Mouse (Mus musculus): Measurements from ENCODE around the gene Tdrd3. TPM values are rescaled to one million over a fixed set of nuclear protein-coding genes. Genes with fewer than 3 reads are reported as not detected.
A peak's percentile ranks its signal among the peaks of the same experiment; 100 is the strongest.

Gene Tdrd3
- polyA plus RNA-seq, 1 experiment = 1.9 TPM

DNA sequence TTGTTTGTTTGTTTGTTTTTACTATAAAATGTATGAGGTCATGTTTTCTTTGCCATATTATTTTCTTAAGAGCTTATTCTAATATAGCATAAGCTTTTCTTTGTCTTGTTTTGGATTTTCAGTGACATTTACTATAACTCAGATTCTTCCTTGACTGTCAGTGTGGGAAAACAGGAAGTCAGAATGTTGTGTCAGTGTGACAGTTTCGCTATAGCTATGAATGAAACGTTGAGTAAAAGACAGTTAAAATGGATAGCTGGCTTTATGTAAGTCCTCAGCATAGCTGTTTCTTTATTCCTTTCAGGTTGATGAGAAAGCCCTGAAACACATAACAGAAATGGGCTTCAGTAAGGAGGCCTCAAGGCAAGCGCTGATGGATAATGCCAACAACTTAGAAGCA, 69.4 kb downstream of the Tdrd3 start:
- H3K36me3 ChIP-seq (ENCODE audit: control insufficient read depth, insufficient read depth, low read length) = peaks cover 4% of the 10 kb centered on the region
- H3K27me3 ChIP-seq (ENCODE audit: control insufficient read depth, insufficient read depth, low read length) = no peaks in the 10 kb centered on the region
- no peak overlapping the region for H3K4me3 ChIP-seq (ENCODE audit: control insufficient read depth, insufficient read depth, low read length)
- H3K4me1 ChIP-seq (replicated peaks; ENCODE audit: control insufficient read depth, insufficient read depth, low read length) = no peaks in the 10 kb centered on the region
- no peak for DNase-seq
- WGBS = 75% methylated on average over 3 of the region's 3 CpGs
- TF ChIP-seq CTCF (IDR thresholded peaks at IDR 0.05; ENCODE audit: borderline replicate concordance, control insufficient read depth, extremely low read depth, insufficient read depth, low read length, poor library complexity) (no peak), POLR2A (IDR thresholded peaks at IDR 0.05; ENCODE audit: control insufficient read depth, extremely low read depth, insufficient read depth, low read length, poor library complexity) (no peak)
- no peak overlapping the region for H3K27ac ChIP-seq (ENCODE audit: control insufficient read depth, insufficient read depth, low read length)

GRCm38 (mm10) chr14:87497955-87498594, 81.6 kb downstream of the Tdrd3 start:
- H3K36me3 ChIP-seq (ENCODE audit: control insufficient read depth, insufficient read depth, low read length) = no peaks in the 10 kb centered on the region
- 84% methylated on average over 11 of the region's 11 CpGs for WGBS
- no peak for TF ChIP-seq CTCF (IDR thresholded peaks at IDR 0.05; ENCODE audit: borderline replicate concordance, control insufficient read depth, extremely low read depth, insufficient read depth, low read length, poor library complexity)
- H3K4me1 ChIP-seq (replicated peaks; ENCODE audit: control insufficient read depth, insufficient read depth, low read length) = peaks cover 3% of the 10 kb centered on the region
- DNase-seq = no peak
- H3K27ac ChIP-seq (ENCODE audit: control insufficient read depth, insufficient read depth, low read length) = peak overlapping the region; percentile 74
- no peak overlapping the region for H3K4me3 ChIP-seq (ENCODE audit: control insufficient read depth, insufficient read depth, low read length)
- H3K27me3 ChIP-seq (ENCODE audit: control insufficient read depth, insufficient read depth, low read length) = no peaks in the 10 kb centered on the region

- Histone ChIP-seq H3K4me1 (replicated peaks; ENCODE audit: control insufficient read depth, insufficient read depth, low read length) (no peaks in the 10 kb centered on the region), H3K36me3 (ENCODE audit: control insufficient read depth, insufficient read depth, low read length) (peaks cover 4% of the 10 kb centered on the region; the same call in 1 of the 2 replicates), H3K27ac (ENCODE audit: control insufficient read depth, insufficient read depth, low read length) (no peak overlapping the region), H3K4me3 (ENCODE audit: control insufficient read depth, insufficient read depth, low read length) (no peak overlapping the region), H3K27me3 (ENCODE audit: control insufficient read depth, insufficient read depth, low read length) (no peaks in the 10 kb centered on the region)
- WGBS = 56% methylated on average over 8 of the region's 8 CpGs
- no peak for DNase-seq
- TF ChIP-seq POLR2A (IDR thresholded peaks at IDR 0.05; ENCODE audit: control insufficient read depth, extremely low read depth, insufficient read depth, low read length, poor library complexity) = no peak
- no peak for TF ChIP-seq CTCF (IDR thresholded peaks at IDR 0.05; ENCODE audit: borderline replicate concordance, control insufficient read depth, extremely low read depth, insufficient read depth, low read length, poor library complexity)
These were observed 89.5 kb downstream of the Tdrd3 start for GRCm38 (mm10) chr14:87505924-87506323.

GRCm38 (mm10) chr14:87515281-87515680, 98.8 kb downstream of the Tdrd3 start:
- no peak for DNase-seq
- no peak overlapping the region for H3K27ac ChIP-seq (ENCODE audit: control insufficient read depth, insufficient read depth, low read length)
- no peak overlapping the region for H3K4me3 ChIP-seq (ENCODE audit: control insufficient read depth, insufficient read depth, low read length)
- no peaks in the 10 kb centered on the region for H3K36me3 ChIP-seq (ENCODE audit: control insufficient read depth, insufficient read depth, low read length)
- no peaks in the 10 kb centered on the region for H3K27me3 ChIP-seq (ENCODE audit: control insufficient read depth, insufficient read depth, low read length)
- TF ChIP-seq CTCF (IDR thresholded peaks at IDR 0.05; ENCODE audit: borderline replicate concordance, control insufficient read depth, extremely low read depth, insufficient read depth, low read length, poor library complexity) = no peak
- TF ChIP-seq POLR2A (IDR thresholded peaks at IDR 0.05; ENCODE audit: control insufficient read depth, extremely low read depth, insufficient read depth, low read length, poor library complexity) = no peak
- 95% methylated on average over 3 of the region's 3 CpGs for WGBS
- no peaks in the 10 kb centered on the region for H3K4me1 ChIP-seq (replicated peaks; ENCODE audit: control insufficient read depth, insufficient read depth, low read length)

DNA sequence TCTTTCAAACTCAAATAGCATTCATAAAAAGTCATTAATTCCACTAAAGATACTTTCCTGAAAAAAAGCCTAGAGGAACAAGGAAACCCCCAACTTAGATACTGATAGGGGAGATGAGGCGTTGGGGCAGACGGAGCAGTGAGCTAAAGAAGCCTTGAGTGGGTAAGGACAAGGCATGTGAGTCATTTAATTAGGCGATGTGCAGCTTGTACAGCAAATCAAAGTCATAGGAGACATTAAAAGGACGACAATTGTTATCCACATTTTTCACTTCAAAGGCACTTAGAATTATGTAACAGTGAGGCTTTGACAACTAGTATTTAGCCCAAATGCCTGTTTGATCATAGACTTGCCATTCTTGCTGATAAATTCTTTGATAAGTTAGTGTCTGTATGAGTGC, 100.9 kb downstream of the Tdrd3 start:
- Histone ChIP-seq H3K27ac (ENCODE audit: control insufficient read depth, insufficient read depth, low read length) (no peak overlapping the region), H3K36me3 (ENCODE audit: control insufficient read depth, insufficient read depth, low read length) (no peaks in the 10 kb centered on the region), H3K27me3 (ENCODE audit: control insufficient read depth, insufficient read depth, low read length) (no peaks in the 10 kb centered on the region), H3K4me1 (replicated peaks; ENCODE audit: control insufficient read depth, insufficient read depth, low read length) (no peaks in the 10 kb centered on the region), H3K4me3 (ENCODE audit: control insufficient read depth, insufficient read depth, low read length) (no peak overlapping the region)
- TF ChIP-seq CTCF (IDR thresholded peaks at IDR 0.05; ENCODE audit: borderline replicate concordance, control insufficient read depth, extremely low read depth, insufficient read depth, low read length, poor library complexity) (no peak), POLR2A (IDR thresholded peaks at IDR 0.05; ENCODE audit: control insufficient read depth, extremely low read depth, insufficient read depth, low read length, poor library complexity) (no peak)
- no peak for DNase-seq
- WGBS = 95% methylated on average over 4 of the region's 4 CpGs

DNA sequence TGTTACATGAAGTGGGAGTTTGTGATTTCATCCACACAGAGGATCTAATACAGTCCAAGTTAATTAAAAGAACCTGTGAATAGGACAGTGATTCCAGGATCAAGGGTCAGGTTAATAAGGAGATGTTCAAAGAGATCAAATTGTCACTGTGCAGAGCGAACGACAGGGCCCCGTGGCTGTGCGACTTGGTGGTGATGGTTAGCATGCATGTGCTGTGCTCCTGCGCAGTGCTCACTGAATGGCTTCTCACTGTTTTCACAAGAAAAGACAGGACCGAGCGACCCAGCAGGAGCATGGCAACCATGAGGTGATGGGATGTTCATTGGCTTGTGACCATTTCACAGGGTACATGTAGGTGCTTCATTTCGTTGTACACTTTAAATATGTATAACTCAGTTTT, 115.4 kb downstream of the Tdrd3 start:
- TF ChIP-seq POLR2A (IDR thresholded peaks at IDR 0.05; ENCODE audit: control insufficient read depth, extremely low read depth, insufficient read depth, low read length, poor library complexity) = no peak
- TF ChIP-seq CTCF (IDR thresholded peaks at IDR 0.05; ENCODE audit: borderline replicate concordance, control insufficient read depth, extremely low read depth, insufficient read depth, low read length, poor library complexity) = no peak
- 97% methylated on average over 8 of the region's 8 CpGs for WGBS
- H3K4me1 ChIP-seq (replicated peaks; ENCODE audit: control insufficient read depth, insufficient read depth, low read length) = no peaks in the 10 kb centered on the region

More for the DNA sequence above, 115.4 kb downstream of the Tdrd3 start:
- Histone ChIP-seq H3K4me3 (ENCODE audit: control insufficient read depth, insufficient read depth, low read length) (no peak overlapping the region), H3K27ac (ENCODE audit: control insufficient read depth, insufficient read depth, low read length) (no peak overlapping the region), H3K36me3 (ENCODE audit: control insufficient read depth, insufficient read depth, low read length) (no peaks in the 10 kb centered on the region), H3K27me3 (ENCODE audit: control insufficient read depth, insufficient read depth, low read length) (no peaks in the 10 kb centered on the region)
- DNase-seq = no peak

All from thymus, adult 2 months (tissue).